Mouse (Mus musculus) limb, embryonic 14.5 days (tissue): ENCODE results near the gene Ssr1. TPM values are rescaled to one million over a fixed set of nuclear protein-coding genes. Genes with fewer than 3 reads are reported as not detected.

ENCODE experiments used
- ATAC-seq: fragments of 200-750 bp; cut with Nextera tagmentation; 2 replicates; pipeline ENCODE4 v1.8.0; 2017; ENCODE audit warnings: low read depth, moderate number of reproducible peaks, moderate TSS enrichment; ENCODE audit not compliant: low FRiP score
- DNase-seq: peaks from one replicate; pipeline ENCODE4 v3.0.0-alpha.2; 2015; ENCODE audit warnings: low spot score
- H3K27ac ChIP-seq: fragments of 300-500 bp; sonication (generic); replicated peaks from 2 replicates; pipeline ENCODE4 v1.5.1; 2014; ENCODE audit warnings: low read depth, mild to moderate bottlenecking, low read length, moderate library complexity, mixed read lengths
- H3K27me3 ChIP-seq: fragments of 300-500 bp; sonication (generic); 2 replicates; pipeline ENCODE4 v1.6.1; 2014; ENCODE audit warnings: low read length, mixed read lengths; ENCODE audit not compliant: control insufficient read depth, insufficient read depth
- H3K36me3 ChIP-seq: fragments of 300-500 bp; sonication (generic); 2 replicates; pipeline ENCODE4 v1.6.1; 2014; ENCODE audit warnings: mild to moderate bottlenecking, low read length, moderate library complexity, mixed read lengths; ENCODE audit not compliant: control insufficient read depth, insufficient read depth
- H3K4me1 ChIP-seq: fragments of 300-500 bp; sonication (generic); 2 replicates; pipeline ENCODE4 v1.6.1; 2014; ENCODE audit warnings: antibody characterized with exemption, low read length, mixed read lengths; ENCODE audit not compliant: control insufficient read depth, insufficient read depth
- H3K4me2 ChIP-seq: fragments of 300-500 bp; sonication (generic); replicated peaks from 2 replicates; pipeline ENCODE4 v1.6.1; 2014; ENCODE audit warnings: low read depth, mild to moderate bottlenecking, low read length, moderate library complexity; ENCODE audit not compliant: severe bottlenecking
- H3K4me3 ChIP-seq: fragments of 300-500 bp; sonication (generic); replicated peaks from 2 replicates; pipeline ENCODE4 v1.5.1; 2014; ENCODE audit warnings: low read length
- H3K9ac ChIP-seq: fragments of 300-500 bp; sonication (generic); 2 replicates; pipeline ENCODE4 v1.6.1; 2014; ENCODE audit warnings: mild to moderate bottlenecking, low read depth, low read length, moderate library complexity; ENCODE audit not compliant: severe bottlenecking
- H3K9me3 ChIP-seq: fragments of 300-500 bp; sonication (generic); 2 replicates; pipeline ENCODE4 v1.6.1; 2016; ENCODE audit warnings: low read length; ENCODE audit not compliant: control insufficient read depth
- POLR2A ChIP-seq: fragments of 200-500 bp; IDR thresholded peaks from 2 replicates; pipeline ENCODE4 v1.8.0; 2012; ENCODE audit warnings: inconsistent platforms, mild to moderate bottlenecking, moderate library complexity, borderline replicate concordance; ENCODE audit not compliant: insufficient read depth, insufficient read length; ENCODE audit errors: extremely low read depth
- whole genome bisulfite sequencing: fragments of 180-500 bp; shearing (Covaris S2); extraction: QIAGEN DNeasy Blood & Tissue Kit; methylation state at CpG from one replicate; pipeline ENCODE4 v1.1.7; 2014; 5-methylcytosine and 5-hydroxymethylcytosine counted together
- polyA plus RNA-seq, 2 experiments: library from polyadenylated mRNA; depleted of rRNA in 1 of 2; stranded (reverse) in 1 of 2; unstranded in 1 of 2; fragments of >200 nt; fragmentation: Nextera tagmentation in 1 of 2; extraction: Ambion mirVana in 1 of 2; gene quantifications; 2 replicates each; pipeline versions ENCODE4 v1.2.1 to v1.2.3; 2012 to 2014

Ssr1 gene
- polyA plus RNA-seq, 2 experiments, result 36.2 to 137 TPM

- WGBS, result 87% methylated on average over 4 of the region's 4 CpGs
- Histone ChIP-seq H3K9ac (no peak overlapping the region), H3K4me3 (no peak overlapping the region), H3K36me3 (peaks cover 37% of the 10 kb centered on the region), H3K4me2 (no peak overlapping the region), H3K4me1 (peaks cover 5% of the 10 kb centered on the region), H3K9me3 (no peaks in the 10 kb centered on the region), H3K27ac (no peak overlapping the region), H3K27me3 (no peaks in the 10 kb centered on the region)
- ATAC-seq, result no peak
- no peak for DNase-seq
- TF ChIP-seq POLR2A, result no peak
These were observed 70.9 kb downstream of the Ssr1 start for GRCm38 (mm10) chr13:37923091-37923490.

- ATAC-seq, result peak; percentile 83
- Histone ChIP-seq H3K4me2 (no peak overlapping the region), H3K4me3 (no peak overlapping the region), H3K4me1 (peaks cover 5% of the 10 kb centered on the region), H3K9ac (no peak overlapping the region), H3K36me3 (peaks cover 55% of the 10 kb centered on the region), H3K27me3 (no peaks in the 10 kb centered on the region), H3K9me3 (no peaks in the 10 kb centered on the region), H3K27ac (no peak overlapping the region)
- WGBS, result 63% methylated on average over 2 of the region's 2 CpGs
- DNase-seq, result no peak
- no peak for TF ChIP-seq POLR2A
These were observed 73.3 kb downstream of the Ssr1 start for GRCm38 (mm10) chr13:37920727-37921126.

- no peak overlapping the region for H3K4me2 ChIP-seq
- WGBS, result 91% methylated on average over 3 of the region's 3 CpGs
- peaks cover 50% of the 10 kb centered on the region for H3K36me3 ChIP-seq
- no peak overlapping the region for H3K27ac ChIP-seq
- TF ChIP-seq POLR2A, result no peak
- ATAC-seq (no peak), DNase-seq (no peak)
- peaks cover 5% of the 10 kb centered on the region for H3K4me1 ChIP-seq
- H3K27me3 ChIP-seq, result no peaks in the 10 kb centered on the region
- no peak overlapping the region for H3K9ac ChIP-seq
- H3K9me3 ChIP-seq, result no peaks in the 10 kb centered on the region
- H3K4me3 ChIP-seq, result no peak overlapping the region
These were observed 74.2 kb downstream of the Ssr1 start for GRCm38 (mm10) chr13:37919711-37920277.

- ATAC-seq (peak; percentile 35; the same call in 1 of the 2 replicates), DNase-seq (peak; percentile 62)
- no peak overlapping the region for H3K27ac ChIP-seq
- H3K9me3 ChIP-seq, result no peaks in the 10 kb centered on the region
- TF ChIP-seq POLR2A, result no peak
- 61% methylated on average over 15 of the region's 15 CpGs for WGBS
- H3K36me3 ChIP-seq, result peaks cover 50% of the 10 kb centered on the region
- H3K4me3 ChIP-seq, result no peak overlapping the region
- no peak overlapping the region for H3K9ac ChIP-seq
- H3K4me1 ChIP-seq, result peaks cover 5% of the 10 kb centered on the region
- no peak overlapping the region for H3K4me2 ChIP-seq
- H3K27me3 ChIP-seq, result no peaks in the 10 kb centered on the region
These were observed 75.4 kb downstream of the Ssr1 start for GRCm38 (mm10) chr13:37918336-37919261.

Other genes with a start within 250 kb of the Ssr1 start
- 21.4 and 22.4 TPM in 2 replicates for gene Rreb1, start 215.8 kb downstream of the Ssr1 start, polyA plus RNA-seq (2012; rRNA removed)
- 19.0 and 22.8 TPM in 2 replicates for gene Rreb1, start 215.8 kb downstream of the Ssr1 start, polyA plus RNA-seq (2014; fragmentation: Nextera tagmentation; extraction: Ambion mirVana)
- 33.7 and 54.4 TPM in 2 replicates for gene Riok1, start 42.8 kb upstream of the Ssr1 start, polyA plus RNA-seq (2012; rRNA removed)
- gene Riok1, start 42.8 kb upstream of the Ssr1 start, polyA plus RNA-seq (2014; fragmentation: Nextera tagmentation; extraction: Ambion mirVana), result 45.4 and 52.4 TPM in 2 replicates
- 0.50 and 0.57 TPM in 2 replicates for gene Cage1, start 42.9 kb upstream of the Ssr1 start, polyA plus RNA-seq (2012; rRNA removed)
- gene Cage1, start 42.9 kb upstream of the Ssr1 start, polyA plus RNA-seq (2014; fragmentation: Nextera tagmentation; extraction: Ambion mirVana), result 1.3 TPM in 2 replicates
- gene Dsp, start 157.1 kb upstream of the Ssr1 start, polyA plus RNA-seq (2012; rRNA removed), result 15.6 and 24.9 TPM in 2 replicates
- 39.4 and 50.1 TPM in 2 replicates for gene Dsp, start 157.1 kb upstream of the Ssr1 start, polyA plus RNA-seq (2014; fragmentation: Nextera tagmentation; extraction: Ambion mirVana)
- gene Snrnp48, start 210.7 kb upstream of the Ssr1 start, polyA plus RNA-seq (2012; rRNA removed), result 41.0 and 54.2 TPM in 2 replicates
- gene Snrnp48, start 210.7 kb upstream of the Ssr1 start, polyA plus RNA-seq (2014; fragmentation: Nextera tagmentation; extraction: Ambion mirVana), result 30.1 and 38.9 TPM in 2 replicates